Mouse (Mus musculus) kidney, adult 8-10 months (tissue): ENCODE results near the gene Gpr84.

Experiments
- DNase-seq, 2 experiments: peaks; one replicate each; pipeline ENCODE4 v3.0.0; 2022

Gene Gpr84

DNA sequence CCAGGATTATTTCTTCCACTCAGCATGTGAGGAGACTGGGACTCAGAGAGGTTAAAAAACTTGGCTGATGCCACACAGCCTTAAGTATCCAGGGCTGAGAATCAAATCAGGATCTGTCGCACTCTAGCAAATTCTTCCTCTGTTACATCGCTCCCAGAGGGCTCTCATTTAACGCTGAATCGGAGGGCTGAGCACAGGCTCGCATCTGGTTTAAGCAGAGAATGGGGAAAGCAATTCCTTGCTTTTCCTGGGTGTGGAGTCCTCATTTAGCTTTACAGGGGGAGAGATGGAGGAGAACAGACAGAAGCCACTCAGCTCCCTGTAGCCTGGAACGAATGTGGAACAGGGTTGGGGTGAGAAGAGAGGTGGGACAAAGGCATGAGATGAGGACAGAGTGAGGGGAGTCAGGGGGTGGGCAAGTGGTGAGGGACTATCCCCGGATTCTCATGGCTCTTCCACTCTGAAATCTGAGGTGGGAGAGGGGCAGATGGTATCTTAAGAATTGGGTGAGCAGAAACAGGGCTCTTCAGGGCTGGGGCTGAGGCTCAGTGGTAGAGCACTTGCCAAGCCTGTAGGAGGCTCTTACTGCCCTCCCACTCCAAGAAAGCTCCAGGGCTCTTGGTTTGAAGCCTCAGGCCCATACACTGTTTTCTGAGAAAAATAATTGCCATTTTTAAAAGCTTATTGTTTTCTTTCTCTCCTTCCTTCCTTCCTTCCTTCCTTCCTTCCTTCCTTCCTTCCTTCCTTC is 25.2 kb upstream of the Gpr84 start:
- DNase-seq: no peak

GRCm38 (mm10) chr15:103335040-103335439 is 24.6 kb upstream of the Gpr84 start:
- no peak for DNase-seq

GRCm38 (mm10) chr15:103334194-103334593 is 23.8 kb upstream of the Gpr84 start:
- DNase-seq: no peak

DNA sequence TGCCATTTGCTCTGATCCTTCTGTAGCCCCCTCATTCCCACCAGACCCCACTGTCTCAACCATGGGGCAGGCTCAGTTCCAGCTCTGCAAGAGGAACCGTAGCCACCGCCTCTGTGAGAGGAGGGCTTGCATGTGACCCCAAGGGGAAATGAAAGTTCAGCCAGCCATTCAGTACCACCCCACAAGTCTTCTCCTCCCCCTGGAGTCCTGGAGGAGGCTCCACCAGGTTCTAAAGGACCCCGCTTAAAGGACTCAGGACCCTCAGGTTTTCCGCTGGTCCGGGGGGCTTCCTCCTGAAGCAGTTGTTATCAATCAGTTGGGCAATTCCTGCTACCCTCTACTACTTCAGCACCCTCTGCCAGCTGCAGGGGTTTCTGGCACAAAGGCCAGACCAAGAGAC is 23.3 kb upstream of the Gpr84 start:
- DNase-seq: no peak

DNA sequence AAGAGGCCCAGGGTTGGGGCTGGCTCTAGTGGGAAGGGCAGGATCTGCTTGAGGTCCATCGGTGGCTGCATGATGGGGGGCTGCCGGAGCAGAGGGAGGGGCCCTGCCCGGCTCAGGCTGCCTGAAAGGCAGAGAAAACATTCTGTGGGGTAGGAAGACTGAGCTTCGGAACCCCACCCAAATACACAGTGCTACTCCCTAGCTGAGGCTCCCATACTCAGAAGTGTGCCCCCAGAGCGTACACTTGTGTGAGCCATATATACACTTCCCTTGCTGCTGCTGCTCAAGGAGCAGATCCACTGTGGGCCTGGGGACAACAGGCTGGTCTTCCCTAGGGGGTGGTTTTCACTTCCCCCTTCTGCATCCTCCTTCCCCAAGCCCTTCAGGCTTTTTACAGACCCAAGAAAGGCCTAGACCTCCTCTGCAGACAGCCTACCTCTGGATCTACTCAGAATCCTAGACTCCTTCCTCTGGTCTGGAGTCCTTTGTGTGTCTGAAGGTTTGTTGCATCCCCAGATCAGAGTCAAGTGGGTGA is 22.7 kb upstream of the Gpr84 start:
- DNase-seq: no peak

DNA sequence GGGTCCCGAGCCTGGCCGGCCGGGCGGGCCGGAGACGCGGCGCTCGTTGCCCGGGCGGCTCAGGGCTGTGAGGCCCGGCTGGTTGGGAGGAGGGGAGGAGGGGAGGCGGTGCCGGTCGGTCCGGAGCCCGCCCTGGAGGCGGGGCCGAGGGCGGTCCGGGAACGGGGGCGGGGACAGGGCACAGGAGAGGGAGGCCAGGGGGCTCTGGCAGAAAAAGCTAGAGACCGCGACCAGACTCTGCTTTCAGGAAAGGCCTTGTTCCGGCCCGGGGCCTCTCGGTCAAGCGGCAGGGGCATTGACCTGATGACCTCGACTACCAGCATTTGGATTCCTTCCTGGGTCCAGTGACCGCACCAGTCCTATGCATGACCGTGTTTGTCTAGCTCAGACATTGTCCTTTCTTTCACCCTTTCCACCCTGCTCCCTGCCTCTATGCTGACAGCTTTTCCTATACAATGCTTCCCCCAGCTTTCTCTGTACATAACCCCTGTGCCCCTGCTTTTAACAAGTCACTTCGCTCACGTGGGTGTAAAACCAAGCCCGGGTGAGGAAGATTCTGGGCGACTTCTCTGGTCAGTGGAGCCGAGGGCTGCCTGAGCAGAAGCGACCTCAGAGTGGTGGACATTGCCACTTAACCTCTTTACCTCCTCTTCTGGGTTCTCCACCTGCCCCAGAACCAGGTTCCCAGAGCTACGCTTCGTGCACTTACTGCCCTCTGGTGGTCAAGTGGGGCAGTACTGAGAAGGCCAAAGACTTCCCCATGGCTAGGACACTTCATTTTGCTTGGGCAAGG is 13.2 kb upstream of the Gpr84 start:
- peak; percentile 85 to 86 for DNase-seq

GRCm38 (mm10) chr15:103323070-103323454 is 12.7 kb upstream of the Gpr84 start:
- DNase-seq: no peak

GRCm38 (mm10) chr15:103322396-103322795 is 12.0 kb upstream of the Gpr84 start:
- DNase-seq: no peak

DNA sequence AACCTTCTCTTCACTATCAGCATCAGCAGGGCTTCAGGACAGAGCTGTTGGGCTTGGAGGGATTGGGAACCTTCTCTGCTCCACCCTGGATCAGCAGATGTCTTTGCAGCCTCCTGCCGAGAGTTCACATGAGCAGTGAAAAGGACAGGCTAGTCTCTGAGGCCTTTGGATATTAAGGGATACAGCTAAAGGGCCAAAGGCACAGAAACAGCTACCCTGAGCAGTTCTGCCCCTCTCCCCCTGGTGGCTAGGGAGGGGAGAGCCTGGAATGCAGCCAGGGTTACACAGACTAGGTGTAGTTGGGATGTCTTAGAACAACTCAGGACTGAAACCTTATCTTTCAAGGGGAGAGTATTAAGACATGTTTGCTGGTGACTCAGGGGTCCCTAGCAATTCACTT is 10.7 kb upstream of the Gpr84 start:
- no peak for DNase-seq

GRCm38 (mm10) chr15:103318201-103318816 is 7.9 kb upstream of the Gpr84 start:
- no peak for DNase-seq

DNA sequence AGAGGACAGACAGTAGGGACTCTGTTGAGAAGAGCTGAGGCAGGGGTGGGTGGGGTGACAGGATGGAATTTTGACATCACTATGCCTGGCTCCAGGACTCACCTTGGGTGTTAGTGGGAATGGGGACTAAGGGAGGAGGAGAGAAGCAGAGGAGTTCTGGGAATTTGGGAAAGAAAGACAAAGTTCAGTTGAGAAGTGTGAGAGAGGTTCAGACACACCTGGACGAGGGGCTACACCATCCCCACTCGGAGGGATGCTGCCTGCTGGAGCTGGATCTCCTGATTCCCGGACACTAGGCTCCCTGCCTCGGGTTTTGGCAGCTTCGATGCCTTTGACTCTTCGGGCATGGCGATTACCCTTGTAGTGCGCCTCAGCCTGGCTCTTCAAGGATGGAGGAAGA is 7.3 kb upstream of the Gpr84 start:
- no peak for DNase-seq

DNA sequence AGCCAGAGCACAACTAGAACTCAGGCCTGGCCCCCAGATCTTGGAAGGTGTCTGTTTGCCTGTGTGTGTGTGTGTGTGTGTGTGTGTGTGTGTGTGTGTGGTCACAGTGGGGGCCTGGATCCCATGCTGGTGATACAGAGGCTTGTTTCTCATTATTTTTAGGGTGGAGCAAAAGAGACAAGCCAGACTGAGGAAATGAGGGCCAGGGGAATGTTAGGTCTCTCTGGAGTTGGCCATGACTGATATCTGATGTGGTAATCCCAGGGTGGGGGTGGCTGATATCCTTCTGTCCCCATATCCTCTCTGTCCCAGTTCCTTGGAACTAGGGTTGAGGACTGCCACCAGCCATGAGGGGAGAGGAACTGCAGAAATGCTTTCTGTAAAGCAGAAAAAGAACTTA is 6.7 kb upstream of the Gpr84 start:
- no peak for DNase-seq

GRCm38 (mm10) chr15:103315979-103316776 is 5.8 kb upstream of the Gpr84 start:
- no peak for DNase-seq

- DNase-seq: peak; percentile 67 to 80
These were observed 4.6 kb upstream of the Gpr84 start for GRCm38 (mm10) chr15:103315011-103315502.

GRCm38 (mm10) chr15:103314181-103314580 is 3.8 kb upstream of the Gpr84 start:
- no peak for DNase-seq

DNA sequence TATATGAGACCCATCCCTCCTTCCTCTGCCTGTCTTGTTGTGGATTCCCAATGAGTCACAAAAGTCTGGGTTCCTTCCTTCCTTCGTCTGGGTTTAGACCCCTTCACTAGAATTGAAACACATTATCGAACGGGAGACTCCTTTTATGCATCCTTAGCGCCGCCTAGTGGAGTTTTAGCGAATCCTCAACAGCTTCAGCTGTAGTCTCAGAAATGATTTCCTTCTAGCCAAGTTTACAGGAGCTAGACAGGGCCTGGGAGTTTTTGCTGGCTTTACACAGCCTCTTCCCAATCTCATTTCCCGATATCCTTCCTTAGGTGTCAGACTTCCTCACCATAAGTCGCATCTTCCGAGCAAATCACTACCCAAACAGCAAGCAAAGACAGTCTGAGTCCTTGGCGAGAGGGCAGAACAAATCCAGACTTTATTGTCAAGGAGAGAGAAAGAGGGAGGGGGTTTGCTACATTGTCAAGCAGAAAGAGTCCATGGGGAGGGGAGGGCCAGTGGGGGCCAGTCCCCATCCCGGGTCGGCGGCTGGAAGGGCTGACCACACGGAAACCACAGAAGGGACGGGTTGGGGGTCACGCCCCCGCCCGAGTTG is 3.2 kb upstream of the Gpr84 start:
- peak; percentile 54 to 60 for DNase-seq

GRCm38 (mm10) chr15:103308876-103309580 is 1.4 kb downstream of the Gpr84 start:
- DNase-seq: no peak

GRCm38 (mm10) chr15:103308056-103308875 is 2.1 kb downstream of the Gpr84 start:
- no peak for DNase-seq

DNA sequence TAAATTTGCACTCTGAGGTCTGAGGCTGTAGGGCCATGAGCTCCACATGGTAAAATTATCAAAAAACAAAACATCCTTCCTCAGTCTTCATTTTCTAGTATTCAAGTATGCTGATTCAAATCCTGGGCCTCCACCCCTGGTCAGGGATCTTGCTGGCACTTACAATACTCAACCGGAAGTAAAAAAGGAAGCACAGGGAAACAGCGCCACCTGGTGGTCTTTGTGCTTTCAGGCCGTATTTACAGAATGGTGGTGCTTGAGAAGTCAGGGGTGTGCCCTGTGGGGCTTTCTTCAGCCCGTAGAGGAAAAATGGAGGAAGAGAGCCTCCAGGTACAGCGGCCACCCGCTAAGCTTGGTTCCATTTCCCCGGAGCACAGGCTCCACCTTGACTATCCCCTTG is 3.3 kb downstream of the Gpr84 start:
- peak; percentile 91 to 96 for DNase-seq
